Mouse (Mus musculus) megakaryocyte-erythroid progenitor cell, adult 5-6 weeks (primary cell): ENCODE measurements at regions not wholly inside any gene's neighbourhood (a gene's known extent, or its start where the extent isn't known, plus 50 kb on each side); places are given as distances from the start of the nearest gene placed in this dataset.

Experiments used
- ATAC-seq: replicated peaks from 2 replicates; pipeline ENCODE4 v1.8.0; 2016; ENCODE audit warnings: mild to moderate bottlenecking, inconsistent platforms; ENCODE audit not compliant: severe bottlenecking, poor library complexity, low FRiP score, low TSS enrichment

GRCm38 (mm10) chr14:56313969-56314368 lies 50.9 kb upstream of the Atp12a start:
- no peak for ATAC-seq

DNA sequence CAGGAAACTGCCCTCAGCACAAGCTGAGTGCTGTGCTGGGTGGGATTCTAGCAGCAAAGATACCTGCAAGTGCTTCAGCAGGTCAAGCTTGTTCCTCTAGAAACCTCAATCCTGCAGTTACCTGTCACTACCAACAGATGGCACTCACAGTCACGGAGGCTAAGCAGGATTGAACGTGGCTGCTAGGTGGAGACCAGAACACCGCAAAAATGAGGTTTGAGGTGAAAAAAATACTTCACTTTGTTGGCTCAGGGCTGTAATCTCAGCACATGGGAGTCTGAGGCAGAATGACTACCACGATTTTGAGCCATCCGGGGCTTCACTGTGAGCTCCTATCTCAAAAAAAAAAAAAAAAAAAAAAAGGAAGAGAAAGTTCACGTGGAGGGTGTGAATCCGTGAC lies 50.4 kb upstream of the Atp12a start:
- peak; percentile 65 for ATAC-seq
